9 mouse cellular contexts compared by ENCODE assay signal in the genomic region with DNA sequence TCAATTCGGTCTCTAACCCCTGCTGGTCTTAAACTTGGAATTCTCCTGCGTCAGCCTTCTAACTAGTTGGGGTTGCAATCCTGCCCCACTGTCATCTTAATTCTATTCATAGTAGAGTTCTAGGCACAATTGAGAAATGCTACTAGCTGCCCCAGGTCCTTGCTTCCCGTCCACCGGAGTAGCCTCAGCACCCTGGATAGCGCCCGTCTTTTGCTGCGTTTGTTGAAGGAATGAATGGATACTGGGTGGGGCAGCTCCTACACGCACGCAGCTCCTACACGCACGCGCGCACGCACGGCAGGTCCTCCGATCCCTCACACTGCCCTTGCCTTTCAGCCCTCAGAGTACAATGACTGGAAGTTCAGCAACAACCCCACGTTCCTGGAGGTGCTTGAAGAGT. TPM values are rescaled to one million over a fixed set of nuclear protein-coding genes. Genes with fewer than 3 reads are reported as not detected.
A peak's percentile ranks its signal among the peaks of the same experiment; 100 is the strongest.
DNase-seq lines count a peak whose midpoint lies in the region; ATAC-seq and TF ChIP-seq lines count a peak whose summit lies in the region.
"Had no signal": no experiment of that assay in that cellular context is flagged by ENCODE, and none has a peak within 500 bp of the region (broad histone marks: within the 10 kb centered on the region; RNA-seq: fewer than 3 reads in every experiment).

No protein-coding gene starts in this region.

- peaks cover 10% of the 10 kb centered on the region for H3K27me3 ChIP-seq in hindbrain, embryonic 14.5 days (ENCODE audit: control insufficient read depth, insufficient read depth, low read length)
- peaks cover 28% of the 10 kb centered on the region for H3K27me3 ChIP-seq in midbrain, embryonic 13.5 days

- peak overlapping the region; percentile 51 for H3K4me2 ChIP-seq in hindbrain, embryonic 14.5 days (replicated peaks)
- H3K4me2 ChIP-seq in midbrain, embryonic 13.5 days (replicated peaks): peak overlapping the region; percentile 38
- H3K4me2 ChIP-seq: heart, embryonic 15.5 days had no signal

- peak overlapping the region; percentile 34; the same call in 1 of the 2 replicates for H3K9ac ChIP-seq in hindbrain, embryonic 14.5 days
- H3K9ac ChIP-seq in midbrain, embryonic 13.5 days (replicated peaks): no peak overlapping the region
- H3K9ac ChIP-seq: heart, embryonic 15.5 days had no signal

- no peaks in the 10 kb centered on the region for H3K4me1 ChIP-seq in hindbrain, embryonic 14.5 days (replicated peaks; ENCODE audit: control insufficient read depth, insufficient read depth, low read length)
- peaks cover 5% of the 10 kb centered on the region; the same call in 1 of the 2 replicates for H3K4me1 ChIP-seq in midbrain, embryonic 13.5 days (replicated peaks)
- H3K4me1 ChIP-seq: heart, embryonic 15.5 days had no signal

- H3K36me3 ChIP-seq in hindbrain, embryonic 14.5 days (replicated peaks; ENCODE audit: control insufficient read depth, insufficient read depth): no peaks in the 10 kb centered on the region
- H3K36me3 ChIP-seq in midbrain, embryonic 13.5 days: no peaks in the 10 kb centered on the region
- H3K36me3 ChIP-seq: heart, embryonic 15.5 days had no signal

- intact Hi-C loops in gastrocnemius, adult 2 months (cut with DNase I): no loop called here

- WGBS in hindbrain, embryonic 14.5 days: 8% methylated on average over 17 of the region's 17 CpGs
- 7% methylated on average over 17 of the region's 17 CpGs for WGBS in midbrain, embryonic 13.5 days

- TF ChIP-seq CTCF in gastrocnemius, adult 2 months (IDR thresholded peaks at IDR 0.05): no peak

- no peak overlapping the region for H3K27ac ChIP-seq in gastrocnemius, adult 2 months
- H3K27ac ChIP-seq in hindbrain, embryonic 14.5 days: no peak overlapping the region
- no peak overlapping the region for H3K27ac ChIP-seq in midbrain, embryonic 13.5 days
- H3K27ac ChIP-seq: heart, embryonic 15.5 days had no signal

- DNase-seq in gastrocnemius, adult 2 months: peak; percentile 36
- DNase-seq in gastrocnemius, postnatal 25 days: no peak
- DNase-seq in 3T3-L1 (ENCODE audit: low read depth, low spot score): peak; percentile 20
- peak; percentile 83 for DNase-seq in embryo, embryonic 10 days (ENCODE audit: low spot score)
- DNase-seq in hindbrain, embryonic 14.5 days (ENCODE audit: low spot score): no peak
- DNase-seq in frontal cortex, postnatal 36 days (ENCODE audit: low spot score in 2 of 2): no peak

- H3K4me3 ChIP-seq in gastrocnemius, adult 2 months: no peak overlapping the region
- peak overlapping the region; percentile 16 for H3K4me3 ChIP-seq in hindbrain, embryonic 14.5 days (replicated peaks; ENCODE audit: low read length)
- H3K4me3 ChIP-seq in midbrain, embryonic 13.5 days (replicated peaks): peak overlapping the region; percentile 17; the same call in 1 of the 2 replicates
- H3K4me3 ChIP-seq: heart, embryonic 15.5 days had no signal

- ATAC-seq in hindbrain, embryonic 14.5 days (ENCODE audit: low FRiP score): no peak
- ATAC-seq in midbrain, embryonic 13.5 days: no peak
- no peak for ATAC-seq in inflammation-experienced regulatory T-cells, adult 6 months

- no peaks in the 10 kb centered on the region for H3K9me3 ChIP-seq in hindbrain, embryonic 14.5 days (ENCODE audit: control insufficient read depth, low read length)
- no peaks in the 10 kb centered on the region for H3K9me3 ChIP-seq in midbrain, embryonic 13.5 days
- H3K9me3 ChIP-seq: heart, embryonic 15.5 days had no signal

RNA-seq across cellular contexts. Expression of a gene that starts 31.9 kb away (rescaled TPM):
- 1 to 10 TPM in 1 of 2 experiments, under 1 TPM in 1; 0.64 to 1.4 TPM for total RNA-seq in gastrocnemius, adult 2 months (2021)
- 1 to 10 TPM in 1 of 2 experiments, under 1 TPM in 1; 0.82 to 1.7 TPM for total RNA-seq in gastrocnemius, postnatal 25 days (2021)
- 1.1 TPM in 2 replicates for polyA plus RNA-seq in hindbrain, embryonic 14.5 days (2014; fragmentation: Nextera tagmentation; extraction: Ambion mirVana)
- 0.71 and 0.82 TPM in 2 replicates for polyA plus RNA-seq in midbrain, embryonic 13.5 days (2015; fragmentation: Nextera tagmentation; extraction: Ambion mirVana)
- polyA plus RNA-seq in inflammation-experienced regulatory T-cells, adult 6 months (2017; shearing (Covaris generic)): not detected

RNA-seq across cellular contexts. Expression of a gene that starts 32.3 kb away (rescaled TPM):
- 10 to 100 TPM in 1 of 2 experiments, 1 to 10 TPM in 1; 6.6 to 10.1 TPM for total RNA-seq in gastrocnemius, adult 2 months (2021)
- 1 to 10 TPM; 9.7 to 9.8 TPM for total RNA-seq in gastrocnemius, postnatal 25 days (2021)
- 12.2 and 13.7 TPM in 2 replicates for polyA plus RNA-seq in hindbrain, embryonic 14.5 days (2014; fragmentation: Nextera tagmentation; extraction: Ambion mirVana)
- polyA plus RNA-seq in midbrain, embryonic 13.5 days (2015; fragmentation: Nextera tagmentation; extraction: Ambion mirVana): 4.2 and 4.7 TPM in 2 replicates
- polyA plus RNA-seq in inflammation-experienced regulatory T-cells, adult 6 months (2017; shearing (Covaris generic)): 100 to 1,000 TPM; 166 to 316 (median 259) TPM

Comparison
In these comparisons a context has a peak if more than half of its experiments do, and no peak if none do; other contexts are left out.
1. DNase-seq: peak in gastrocnemius, adult 2 months (single experiment), 3T3-L1 (single experiment) and embryo, embryonic 10 days (single experiment); none in gastrocnemius, postnatal 25 days (single experiment), hindbrain, embryonic 14.5 days (single experiment) and frontal cortex, postnatal 36 days (0 of 2).
2. RNA of a gene that starts 32.3 kb away (polyA plus RNA-seq): 166 to 316 TPM in inflammation-experienced regulatory T-cells, adult 6 months; 12.2 to 13.7 TPM in hindbrain, embryonic 14.5 days and 4.2 to 4.7 TPM in midbrain, embryonic 13.5 days; every median in the first group is over 10 times any median in the second.